Mouse (Mus musculus) thymus, adult 2 months (tissue): Measurements from ENCODE around the gene Slc8b1.

Source experiments
- CTCF ChIP-seq: fragments of 200-500 bp; IDR thresholded peaks from 2 replicates; pipeline ENCODE4 v1.5.1; 2012; ENCODE audit warnings: mild to moderate bottlenecking, control low read depth, low read length, moderate library complexity, borderline replicate concordance; ENCODE audit not compliant: control insufficient read depth, poor library complexity, insufficient read depth; ENCODE audit errors: extremely low read depth
- POLR2A ChIP-seq: fragments of 200-500 bp; IDR thresholded peaks from 2 replicates; pipeline ENCODE4 v1.6.1; 2012; ENCODE audit warnings: mild to moderate bottlenecking, low read length, control low read depth, moderate library complexity; ENCODE audit not compliant: control insufficient read depth, poor library complexity, insufficient read depth; ENCODE audit errors: extremely low read depth

- no peak for TF ChIP-seq POLR2A
- TF ChIP-seq CTCF = no peak
These were observed 72.5 kb downstream of the Slc8b1 start for GRCm38 (mm10) chr5:120583511-120583910.
